Comparison of ENCODE assay signal across 8 mouse cellular contexts in genomic region chr9:98031898-98032572, GRCm38 (mm10). TPM values are rescaled to one million over a fixed set of nuclear protein-coding genes. Genes with fewer than 3 reads are reported as not detected.
DNase-seq lines count a peak whose midpoint lies in the region; ATAC-seq and TF ChIP-seq lines count a peak whose summit lies in the region.
"Had no signal": no experiment of that assay in that cellular context is flagged by ENCODE, and none has a peak within 500 bp of the region (broad histone marks: within the 10 kb centered on the region; RNA-seq: fewer than 3 reads in every experiment).

No protein-coding gene starts in this region.

- no peak for TF ChIP-seq EP300 in lung, postnatal 0 days (IDR thresholded peaks at IDR 0.05)
- no peak for TF ChIP-seq EP300 in liver, postnatal 0 days (IDR thresholded peaks at IDR 0.05; ENCODE audit: low read depth)
- no peak for TF ChIP-seq EP300 in stomach, postnatal 0 days (optimal IDR thresholded peaks at IDR 0.05)

- H3K4me2 ChIP-seq in lung, postnatal 0 days (replicated peaks; ENCODE audit: low read depth, low read length) = peak overlapping the region; percentile 83
- peak overlapping the region; percentile 95 for H3K4me2 ChIP-seq in hindbrain, embryonic 11.5 days (replicated peaks; ENCODE audit: low read depth, low read length)
- H3K4me2 ChIP-seq in liver, postnatal 0 days (ENCODE audit: low read depth, low read length) = peak overlapping the region; percentile 72
- H3K4me2 ChIP-seq in stomach, postnatal 0 days (replicated peaks; ENCODE audit: low read depth) = peak overlapping the region; percentile 93

- H3K4me1 ChIP-seq in lung, postnatal 0 days (ENCODE audit: insufficient read depth, low read depth, low read length) = peaks cover 5% of the 10 kb centered on the region; the same call in 1 of the 2 replicates
- peaks cover 8% of the 10 kb centered on the region for H3K4me1 ChIP-seq in hindbrain, embryonic 11.5 days (replicated peaks; ENCODE audit: control insufficient read depth, insufficient read depth, low read length)
- H3K4me1 ChIP-seq in liver, postnatal 0 days (ENCODE audit: insufficient read depth) = no peaks in the 10 kb centered on the region
- H3K4me1 ChIP-seq in stomach, postnatal 0 days (replicated peaks; ENCODE audit: control insufficient read depth, insufficient read depth) = no peaks in the 10 kb centered on the region

- H3K27me3 ChIP-seq in lung, postnatal 0 days (replicated peaks; ENCODE audit: insufficient read depth, low read length) = peaks cover 25% of the 10 kb centered on the region
- H3K27me3 ChIP-seq in hindbrain, embryonic 11.5 days (ENCODE audit: control insufficient read depth, insufficient read depth, low read length) = peaks cover 12% of the 10 kb centered on the region
- H3K27me3 ChIP-seq in liver, postnatal 0 days (ENCODE audit: insufficient read depth, low read length) = peaks cover 47% of the 10 kb centered on the region
- peaks cover 5% of the 10 kb centered on the region; the same call in 1 of the 2 replicates for H3K27me3 ChIP-seq in stomach, postnatal 0 days (ENCODE audit: control insufficient read depth, insufficient read depth, low read length)

- peak overlapping the region; percentile 42 for H3K4me3 ChIP-seq in lung, postnatal 0 days (ENCODE audit: low read depth, low read length)
- H3K4me3 ChIP-seq in hindbrain, embryonic 11.5 days (ENCODE audit: low read depth, low read length) = peak overlapping the region; percentile 70
- peak overlapping the region; percentile 45; the same call in 1 of the 2 replicates for H3K4me3 ChIP-seq in liver, postnatal 0 days (ENCODE audit: low read depth, low read length)
- H3K4me3 ChIP-seq in stomach, postnatal 0 days (ENCODE audit: low read depth, low read length) = peak overlapping the region; percentile 58

- WGBS in lung, postnatal 0 days = 2% methylated on average over 28 of the region's 31 CpGs
- WGBS in hindbrain, embryonic 11.5 days = 1% methylated on average over 31 of the region's 31 CpGs
- 3% methylated on average over 31 of the region's 31 CpGs for WGBS in liver, postnatal 0 days (ENCODE audit: insufficient replicate concordance)
- 3% methylated on average over 31 of the region's 31 CpGs for WGBS in stomach, postnatal 0 days

- TF ChIP-seq CTCF in lung, postnatal 0 days (IDR thresholded peaks at IDR 0.05) = no peak
- TF ChIP-seq CTCF in liver, postnatal 0 days (IDR thresholded peaks at IDR 0.05; ENCODE audit: low read depth) = no peak
- no peak for TF ChIP-seq CTCF in stomach, postnatal 0 days (IDR thresholded peaks at IDR 0.05; ENCODE audit: low read depth)

- H3K9ac ChIP-seq in lung, postnatal 0 days (replicated peaks; ENCODE audit: low read depth) = no peak overlapping the region
- peak overlapping the region; percentile 69 for H3K9ac ChIP-seq in hindbrain, embryonic 11.5 days (ENCODE audit: low read depth, low read length)
- no peak overlapping the region for H3K9ac ChIP-seq in liver, postnatal 0 days (replicated peaks)
- no peak overlapping the region for H3K9ac ChIP-seq in stomach, postnatal 0 days (ENCODE audit: low read length)

- H3K36me3 ChIP-seq in lung, postnatal 0 days (ENCODE audit: insufficient read depth, low read length) = no peaks in the 10 kb centered on the region
- no peaks in the 10 kb centered on the region for H3K36me3 ChIP-seq in hindbrain, embryonic 11.5 days (ENCODE audit: control insufficient read depth, insufficient read depth, low read length)
- H3K36me3 ChIP-seq in liver, postnatal 0 days (replicated peaks; ENCODE audit: insufficient read depth, low read length) = no peaks in the 10 kb centered on the region
- no peaks in the 10 kb centered on the region for H3K36me3 ChIP-seq in stomach, postnatal 0 days (ENCODE audit: control insufficient read depth, insufficient read depth, low read length)

- no peak overlapping the region for H3K27ac ChIP-seq in lung, postnatal 0 days (ENCODE audit: low read length)
- no peak overlapping the region for H3K27ac ChIP-seq in hindbrain, embryonic 11.5 days (ENCODE audit: low read depth, low read length)
- H3K27ac ChIP-seq in liver, postnatal 0 days (ENCODE audit: low read depth) = no peak overlapping the region
- no peak overlapping the region for H3K27ac ChIP-seq in stomach, postnatal 0 days (replicated peaks)
- H3K27ac ChIP-seq: macrophage had no signal

- no peaks in the 10 kb centered on the region for H3K9me3 ChIP-seq in lung, postnatal 0 days (ENCODE audit: low read length)
- no peaks in the 10 kb centered on the region for H3K9me3 ChIP-seq in hindbrain, embryonic 11.5 days (ENCODE audit: control insufficient read depth, low read length)
- no peaks in the 10 kb centered on the region for H3K9me3 ChIP-seq in liver, postnatal 0 days (ENCODE audit: low read length)
- no peaks in the 10 kb centered on the region for H3K9me3 ChIP-seq in stomach, postnatal 0 days (ENCODE audit: control insufficient read depth, low read length)

- ATAC-seq in lung, postnatal 0 days = no peak
- ATAC-seq in hindbrain, embryonic 11.5 days (ENCODE audit: low FRiP score) = peak; percentile 23; the same call in 1 of the 2 replicates
- no peak for ATAC-seq in liver, postnatal 0 days
- 0 out of 2 replicates have a peak, but pooled peaks have one; percentile 3 for ATAC-seq in stomach, postnatal 0 days (ENCODE audit: low FRiP score, low TSS enrichment)

- DNase-seq in lung, postnatal 0 days (ENCODE audit: low spot score) = peak; percentile 10
- no peak for DNase-seq in lung, postnatal 4 days
- DNase-seq in embryo, embryonic 9.5 days (ENCODE audit: extremely low spot score) = peak; percentile 24
- peak; percentile 46 for DNase-seq in hindbrain, embryonic 11.5 days (ENCODE audit: low spot score)
- DNase-seq in liver, postnatal 0 days = no peak
- DNase-seq in stomach, postnatal 0 days (ENCODE audit: low spot score) = peak; percentile 25
- no peak for DNase-seq in urinary bladder, postnatal 25 days (ENCODE audit: low spot score)

RNA-seq across cellular contexts. Expression of gene Clstn2, which starts 0.9 kb away (rescaled TPM):
- polyA plus RNA-seq in lung, postnatal 0 days (2015; fragmentation: Nextera tagmentation; extraction: Ambion mirVana) = 2.8 and 3.3 TPM in 2 replicates
- 2.0 and 2.6 TPM in 2 replicates for polyA plus RNA-seq in hindbrain, embryonic 11.5 days (2014; fragmentation: Nextera tagmentation; extraction: Ambion mirVana)
- polyA plus RNA-seq in liver, postnatal 0 days (2015; fragmentation: Nextera tagmentation; extraction: Ambion mirVana) = 0.05 and 0.12 TPM in 2 replicates
- 0.82 and 1.1 TPM in 2 replicates for polyA plus RNA-seq in stomach, postnatal 0 days (2015; fragmentation: Nextera tagmentation; extraction: Ambion mirVana)
- polyA plus RNA-seq: macrophage had no signal

Comparison
In these comparisons a context has a peak if more than half of its experiments do, and no peak if none do; other contexts are left out.
1. DNase-seq: peak in lung, postnatal 0 days (single experiment), embryo, embryonic 9.5 days (single experiment), hindbrain, embryonic 11.5 days (single experiment) and stomach, postnatal 0 days (single experiment); none in lung, postnatal 4 days (0 of 2), liver, postnatal 0 days (single experiment) and urinary bladder, postnatal 25 days (single experiment).
2. ATAC-seq: peak in hindbrain, embryonic 11.5 days (single experiment) and stomach, postnatal 0 days (single experiment); none in lung, postnatal 0 days (single experiment) and liver, postnatal 0 days (single experiment).
3. Peak in every context shown above with its lines, with median percentiles within 50 percentile points of each other: H3K4me2 ChIP-seq and H3K4me3 ChIP-seq.